Mouse (Mus musculus): Measurements from ENCODE around the gene Rgl2. TPM values are rescaled to one million over a fixed set of nuclear protein-coding genes. Genes with fewer than 3 reads are reported as not detected.

The Rgl2 gene
- polyA plus RNA-seq, 1 experiment = 3.1 TPM

- Histone ChIP-seq H3K27me3 (ENCODE audit: control insufficient read depth) (no peaks in the 10 kb centered on the region; the same call in 1 of the 2 replicates), H3K9me3 (ENCODE audit: control insufficient read depth, low read length) (peaks cover 39% of the 10 kb centered on the region), H3K4me1 (ENCODE audit: control insufficient read depth) (peaks cover 83% of the 10 kb centered on the region), H3K4me3 (replicated peaks) (peak overlapping the region; percentile 78), H3K36me3 (ENCODE audit: control insufficient read depth) (peaks cover 71% of the 10 kb centered on the region)
- no peak for TF ChIP-seq TAL1 (IDR thresholded peaks at IDR 0.05; ENCODE audit: low read length)
- no peak for TF ChIP-seq GATA1 (IDR thresholded peaks at IDR 0.05; ENCODE audit: low read length)
Observed at GRCm38 (mm10) chr17:33914969-33915391, 14.4 kb upstream of the Rgl2 start.

- H3K27me3 ChIP-seq (ENCODE audit: control insufficient read depth) = no peaks in the 10 kb centered on the region; the same call in 1 of the 2 replicates
- peaks cover 39% of the 10 kb centered on the region for H3K9me3 ChIP-seq (ENCODE audit: control insufficient read depth, low read length)
- peak within 1 kb of the TSS; percentile 78 for H3K4me3 ChIP-seq (replicated peaks)
- H3K36me3 ChIP-seq (ENCODE audit: control insufficient read depth) = peaks cover 66% of the 10 kb centered on the region
- TF ChIP-seq TAL1 (IDR thresholded peaks at IDR 0.05; ENCODE audit: low read length) = no peak
- TF ChIP-seq GATA1 (IDR thresholded peaks at IDR 0.05; ENCODE audit: low read length) = no peak
- peaks cover 84% of the 10 kb centered on the region for H3K4me1 ChIP-seq (ENCODE audit: control insufficient read depth)
Observed at GRCm38 (mm10) chr17:33915671-33916250, 13.6 kb upstream of the Rgl2 start, which contains the start of the genes Tapbp and Zbtb22. Gene Tapbp (plus strand): TSS chr17:33915899. Gene Zbtb22 (plus strand): TSS chr17:33915904.

GRCm38 (mm10) chr17:33916294-33916693 lies 13.0 kb upstream of the Rgl2 start:
- Histone ChIP-seq H3K27me3 (ENCODE audit: control insufficient read depth) (no peaks in the 10 kb centered on the region; the same call in 1 of the 2 replicates), H3K36me3 (ENCODE audit: control insufficient read depth) (peaks cover 60% of the 10 kb centered on the region), H3K4me1 (ENCODE audit: control insufficient read depth) (peaks cover 85% of the 10 kb centered on the region), H3K4me3 (replicated peaks) (peak overlapping the region; percentile 78), H3K9me3 (ENCODE audit: control insufficient read depth, low read length) (peaks cover 36% of the 10 kb centered on the region)
- TF ChIP-seq GATA1 (IDR thresholded peaks at IDR 0.05; ENCODE audit: low read length) (no peak), TAL1 (IDR thresholded peaks at IDR 0.05; ENCODE audit: low read length) (no peak)

DNA sequence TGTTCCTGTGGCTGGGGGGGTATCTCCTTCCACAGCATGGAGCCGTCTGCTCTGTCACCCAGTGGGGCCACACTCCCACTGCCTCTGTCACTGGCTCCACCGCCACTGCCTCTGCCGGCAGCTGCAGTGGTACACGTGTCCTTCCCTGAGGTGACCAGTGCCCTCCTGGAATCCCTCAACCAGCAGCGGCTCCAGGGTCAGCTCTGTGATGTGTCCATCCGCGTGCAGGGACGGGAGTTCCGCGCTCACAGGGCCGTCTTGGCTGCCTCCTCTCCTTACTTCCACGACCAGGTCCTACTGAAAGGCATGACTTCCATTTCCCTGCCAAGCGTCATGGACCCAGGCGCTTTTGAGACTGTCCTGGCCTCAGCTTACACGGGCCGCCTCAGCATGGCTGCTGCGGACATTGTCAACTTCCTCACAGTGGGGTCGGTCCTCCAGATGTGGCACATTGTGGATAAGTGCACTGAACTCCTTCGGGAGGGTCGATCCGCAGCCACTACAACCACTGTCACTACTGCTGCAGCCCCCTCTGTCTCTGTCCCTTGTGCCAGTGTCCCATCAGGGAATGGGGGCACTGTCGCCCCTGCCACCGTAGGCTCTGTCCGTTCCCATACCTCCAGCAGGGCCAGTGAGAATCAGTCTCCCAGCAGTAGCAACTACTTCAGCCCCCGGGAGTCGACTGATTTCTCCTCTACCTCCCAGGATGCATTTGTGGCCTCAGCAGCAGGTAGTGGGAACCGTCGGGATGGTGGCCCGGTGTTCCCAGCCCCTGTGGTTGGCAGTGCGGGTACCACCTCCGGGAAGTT lies 12.3 kb upstream of the Rgl2 start:
- Histone ChIP-seq H3K4me3 (replicated peaks) (peak overlapping the region; percentile 78), H3K27me3 (ENCODE audit: control insufficient read depth) (no peaks in the 10 kb centered on the region; the same call in 1 of the 2 replicates), H3K9me3 (ENCODE audit: control insufficient read depth, low read length) (peaks cover 28% of the 10 kb centered on the region), H3K4me1 (ENCODE audit: control insufficient read depth) (peaks cover 86% of the 10 kb centered on the region), H3K36me3 (ENCODE audit: control insufficient read depth) (peaks cover 55% of the 10 kb centered on the region)
- no peak for TF ChIP-seq TAL1 (IDR thresholded peaks at IDR 0.05; ENCODE audit: low read length)
- no peak for TF ChIP-seq GATA1 (IDR thresholded peaks at IDR 0.05; ENCODE audit: low read length)

GRCm38 (mm10) chr17:33917656-33918292 lies 11.6 kb upstream of the Rgl2 start:
- peaks cover 25% of the 10 kb centered on the region for H3K9me3 ChIP-seq (ENCODE audit: control insufficient read depth, low read length)
- peaks cover 88% of the 10 kb centered on the region for H3K4me1 ChIP-seq (ENCODE audit: control insufficient read depth)
- H3K36me3 ChIP-seq (ENCODE audit: control insufficient read depth) = peaks cover 53% of the 10 kb centered on the region
- no peak for TF ChIP-seq TAL1 (IDR thresholded peaks at IDR 0.05; ENCODE audit: low read length)
- no peak for TF ChIP-seq GATA1 (IDR thresholded peaks at IDR 0.05; ENCODE audit: low read length)
- H3K4me3 ChIP-seq (replicated peaks) = peak overlapping the region; percentile 78
- H3K27me3 ChIP-seq (ENCODE audit: control insufficient read depth) = no peaks in the 10 kb centered on the region; the same call in 1 of the 2 replicates

DNA sequence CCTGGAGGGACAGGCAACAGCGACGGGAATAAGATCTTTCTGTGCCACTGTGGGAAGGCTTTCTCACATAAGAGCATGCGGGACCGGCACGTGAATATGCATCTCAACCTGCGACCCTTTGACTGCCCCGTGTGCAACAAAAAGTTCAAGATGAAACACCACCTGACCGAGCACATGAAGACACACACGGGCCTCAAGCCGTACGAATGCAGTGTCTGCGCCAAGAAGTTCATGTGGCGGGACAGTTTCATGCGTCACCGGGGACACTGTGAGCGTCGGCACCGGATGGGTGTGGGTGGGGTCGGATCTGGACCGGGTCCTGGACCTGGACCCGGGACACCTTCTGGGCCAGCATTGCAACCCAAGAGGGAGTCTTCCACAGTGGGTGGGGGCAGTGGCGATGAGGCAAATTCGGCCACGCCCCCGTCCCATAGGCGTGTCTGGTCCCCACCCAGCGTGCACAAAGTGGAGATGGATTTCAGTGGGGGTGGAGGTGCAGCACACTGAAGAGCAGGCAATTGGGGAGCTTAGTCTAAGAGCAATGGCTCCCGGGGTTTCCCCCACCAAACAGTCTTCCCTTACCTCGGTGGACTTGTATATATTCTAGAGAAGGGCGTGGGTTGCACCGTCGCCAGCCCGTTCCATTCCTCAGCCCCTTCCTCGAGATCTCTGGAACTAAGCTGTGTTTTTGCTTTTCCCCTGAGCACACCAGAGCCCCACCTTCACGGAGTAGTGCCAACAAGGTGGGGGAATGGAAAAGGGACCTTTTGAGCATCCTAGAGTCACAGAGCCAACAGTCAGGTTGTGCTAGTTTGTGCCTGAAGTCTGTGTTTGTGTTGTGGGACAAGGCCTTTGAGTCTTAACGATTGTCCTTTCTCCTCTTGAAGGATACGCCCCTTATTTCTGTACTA lies 10.8 kb upstream of the Rgl2 start:
- no peak for TF ChIP-seq GATA1 (IDR thresholded peaks at IDR 0.05; ENCODE audit: low read length)
- TF ChIP-seq TAL1 (IDR thresholded peaks at IDR 0.05; ENCODE audit: low read length) = no peak
- Histone ChIP-seq H3K4me3 (replicated peaks) (peak overlapping the region; percentile 78), H3K36me3 (ENCODE audit: control insufficient read depth) (peaks cover 47% of the 10 kb centered on the region), H3K4me1 (ENCODE audit: control insufficient read depth) (peaks cover 84% of the 10 kb centered on the region), H3K27me3 (ENCODE audit: control insufficient read depth) (no peaks in the 10 kb centered on the region; the same call in 1 of the 2 replicates), H3K9me3 (ENCODE audit: control insufficient read depth, low read length) (peaks cover 25% of the 10 kb centered on the region)

DNA sequence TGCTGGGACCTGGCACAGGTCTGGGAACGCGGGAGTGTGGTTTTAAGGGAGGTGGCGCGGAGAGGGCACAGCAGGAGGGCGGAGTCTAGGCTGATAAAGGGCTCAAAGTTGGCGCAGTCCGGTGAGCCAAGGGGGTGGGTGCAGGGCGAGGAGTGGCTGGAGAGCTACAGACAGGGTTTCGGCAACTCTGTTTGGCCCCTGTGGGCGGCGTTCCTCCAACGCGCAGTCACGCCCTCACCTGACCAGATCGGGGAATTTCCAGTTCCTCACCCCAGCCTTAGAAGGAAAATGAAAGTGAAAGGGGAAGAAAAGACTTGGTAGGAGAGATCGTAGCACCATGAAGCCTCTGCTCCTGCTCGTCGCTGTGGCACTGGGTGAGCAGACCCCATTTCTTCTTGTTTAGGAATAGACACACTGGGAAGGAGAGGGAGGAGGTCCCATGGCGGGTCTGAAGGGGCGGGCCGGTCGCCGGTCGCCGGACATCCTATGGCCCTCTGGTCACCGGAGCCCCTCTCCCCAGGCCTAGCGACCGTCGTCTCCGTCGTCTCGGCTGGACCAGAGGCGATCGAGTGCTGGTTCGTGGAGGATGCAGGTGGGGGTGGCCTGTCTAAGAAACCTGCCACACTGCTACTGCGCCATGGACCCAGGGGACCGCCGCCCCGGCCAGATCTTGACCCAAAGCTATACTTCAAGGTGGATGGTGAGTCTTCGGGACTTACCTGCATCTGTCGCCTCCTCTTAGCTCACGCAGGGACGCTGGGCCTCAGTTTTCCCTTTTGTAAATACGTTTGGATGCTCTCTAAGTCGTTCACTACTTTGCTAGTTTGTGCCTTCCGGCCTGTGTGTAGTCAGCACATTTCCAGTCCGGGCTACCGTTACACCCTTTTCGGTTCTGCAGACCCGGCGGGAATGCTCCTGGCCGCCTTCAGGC lies 9.7 kb upstream of the Rgl2 start:
- peaks cover 39% of the 10 kb centered on the region for H3K36me3 ChIP-seq (ENCODE audit: control insufficient read depth)
- H3K4me3 ChIP-seq (replicated peaks) = peak overlapping the region; percentile 78
- H3K4me1 ChIP-seq (ENCODE audit: control insufficient read depth) = peaks cover 83% of the 10 kb centered on the region
- H3K27me3 ChIP-seq (ENCODE audit: control insufficient read depth) = no peaks in the 10 kb centered on the region; the same call in 1 of the 2 replicates
- TF ChIP-seq GATA1 (IDR thresholded peaks at IDR 0.05; ENCODE audit: low read length) = no peak
- no peak for TF ChIP-seq TAL1 (IDR thresholded peaks at IDR 0.05; ENCODE audit: low read length)
- H3K9me3 ChIP-seq (ENCODE audit: control insufficient read depth, low read length) = peaks cover 25% of the 10 kb centered on the region
